Mouse (Mus musculus) adipocyte (in vitro differentiated cells): ENCODE data around the gene Parp2.
"Not testable (repeated sequence)": the region's sequence is repeated elsewhere in the genome, so short reads cannot be mapped to it uniquely, and the experiment has no call there.

ENCODE experiments used
- DNase-seq: peaks from one replicate; pipeline ENCODE4 v3.0.0-alpha.2; 2016; ENCODE audit warnings: low spot score

Gene Parp2

GRCm38 (mm10) chr14:50829878-50830277 lies 22.2 kb downstream of the Parp2 start:
- DNase-seq, result no peak

GRCm38 (mm10) chr14:50833964-50834363 lies 26.3 kb downstream of the Parp2 start:
- no peak for DNase-seq

GRCm38 (mm10) chr14:50834435-50834834 lies 26.8 kb downstream of the Parp2 start:
- DNase-seq, result peak; percentile 51

- no peak for DNase-seq
Measured at GRCm38 (mm10) chr14:50837236-50837635, 29.6 kb downstream of the Parp2 start.

GRCm38 (mm10) chr14:50855788-50856187 lies 48.1 kb downstream of the Parp2 start:
- DNase-seq, result no peak

- no peak for DNase-seq
Measured at GRCm38 (mm10) chr14:50862641-50863040, 55.0 kb downstream of the Parp2 start.

GRCm38 (mm10) chr14:50865005-50865404 lies 57.4 kb downstream of the Parp2 start:
- DNase-seq, result not testable (repeated sequence)

GRCm38 (mm10) chr14:50866966-50867365 lies 59.3 kb downstream of the Parp2 start:
- no peak for DNase-seq

- DNase-seq, result no peak
Measured at GRCm38 (mm10) chr14:50868211-50868610, 60.6 kb downstream of the Parp2 start.

GRCm38 (mm10) chr14:50868656-50869055 lies 61.0 kb downstream of the Parp2 start:
- no peak for DNase-seq

- DNase-seq, result peak; percentile 86
Measured at GRCm38 (mm10) chr14:50869889-50870804, 62.5 kb downstream of the Parp2 start, which contains the start of gene Tep1. Tep1 (minus strand) TSS chr14:50870560.

GRCm38 (mm10) chr14:50870805-50871143 lies 63.1 kb downstream of the Parp2 start:
- DNase-seq, result no peak
